Mouse (Mus musculus): ENCODE data around the gene Tipin. TPM values are rescaled to one million over a fixed set of nuclear protein-coding genes. Genes with fewer than 3 reads are reported as not detected.

Gene Tipin
- polyA plus RNA-seq (2016; fragmentation: Nextera tagmentation; extraction: Ambion mirVana), result 143 and 153 TPM in 2 replicates

- Histone ChIP-seq H3K4me2 (replicated peaks) (peak within 1 kb of the TSS; percentile 70), H3K9ac (peak within 1 kb of the TSS; percentile 91), H3K36me3 (no peaks in the 10 kb centered on the region), H3K4me1 (peaks cover 9% of the 10 kb centered on the region), H3K27me3 (no peaks in the 10 kb centered on the region), H3K4me3 (peak within 1 kb of the TSS; percentile 67), H3K9me3 (replicated peaks) (no peaks in the 10 kb centered on the region), H3K27ac (peak within 1 kb of the TSS; percentile 87)
- peak; percentile 93 for ATAC-seq (ENCODE audit: low FRiP score)
- 3% methylated on average over 46 of the region's 46 CpGs for WGBS
Observed at GRCm38 (mm10) chr9:64281105-64281780, at the start of gene Tipin. Gene Tipin (plus strand): TSS chr9:64281581.

DNA sequence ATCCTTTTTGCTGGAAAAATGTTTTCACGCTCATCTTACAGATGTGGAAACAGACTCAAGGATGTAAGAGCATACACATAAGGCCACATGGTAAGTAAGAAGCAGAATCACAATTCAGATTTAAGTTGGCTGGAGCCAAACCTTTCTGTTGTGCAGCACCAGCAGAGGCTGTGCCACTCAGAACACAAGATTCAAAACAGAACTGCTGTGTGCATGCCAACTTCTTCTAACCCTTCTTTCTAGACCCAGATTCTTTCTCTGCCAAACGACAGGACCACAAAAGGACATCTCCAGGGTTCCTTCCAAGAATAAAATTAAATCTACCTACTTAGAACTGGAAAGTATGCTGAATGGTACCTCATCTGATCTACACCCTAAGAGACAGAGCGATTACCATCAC is 49.7 kb upstream of the Tipin start:
- Histone ChIP-seq H3K27me3 (no peaks in the 10 kb centered on the region), H3K4me1 (peaks cover 38% of the 10 kb centered on the region), H3K27ac (peak overlapping the region; percentile 31; the same call in 1 of the 2 replicates), H3K9ac (no peak overlapping the region), H3K36me3 (no peaks in the 10 kb centered on the region), H3K4me3 (no peak overlapping the region), H3K4me2 (replicated peaks) (no peak overlapping the region), H3K9me3 (replicated peaks) (no peaks in the 10 kb centered on the region)
- WGBS, result 83% methylated on average over 3 of the region's 3 CpGs
- no peak for ATAC-seq (ENCODE audit: low FRiP score)

- Histone ChIP-seq H3K9ac (no peak overlapping the region), H3K27me3 (no peaks in the 10 kb centered on the region), H3K4me3 (no peak overlapping the region), H3K4me1 (peaks cover 38% of the 10 kb centered on the region), H3K9me3 (replicated peaks) (no peaks in the 10 kb centered on the region), H3K27ac (peak overlapping the region; percentile 31), H3K4me2 (replicated peaks) (no peak overlapping the region), H3K36me3 (no peaks in the 10 kb centered on the region)
- WGBS, result 61% methylated on average over 9 of the region's 9 CpGs
- ATAC-seq (ENCODE audit: low FRiP score), result no peak
Observed at GRCm38 (mm10) chr9:64232257-64232957, 49.0 kb upstream of the Tipin start.

- no peak overlapping the region for H3K9ac ChIP-seq
- 48% methylated on average over 5 of the region's 5 CpGs for WGBS
- no peaks in the 10 kb centered on the region for H3K36me3 ChIP-seq
- no peak overlapping the region for H3K4me3 ChIP-seq
- H3K9me3 ChIP-seq (replicated peaks), result no peaks in the 10 kb centered on the region
- H3K4me1 ChIP-seq, result peaks cover 38% of the 10 kb centered on the region
- peak overlapping the region; percentile 48; the same call in 1 of the 2 replicates for H3K27ac ChIP-seq
- H3K4me2 ChIP-seq (replicated peaks), result no peak overlapping the region
- H3K27me3 ChIP-seq, result no peaks in the 10 kb centered on the region
- no peak for ATAC-seq (ENCODE audit: low FRiP score)
Observed at GRCm38 (mm10) chr9:64233656-64234055, 47.7 kb upstream of the Tipin start.

GRCm38 (mm10) chr9:64234768-64235435 is 46.5 kb upstream of the Tipin start, which contains the start of gene Uchl4:
Gene Uchl4 (plus strand): TSS chr9:64235201.
- Histone ChIP-seq H3K9ac (no peak within 1 kb of the TSS), H3K27me3 (no peaks in the 10 kb centered on the region), H3K4me2 (replicated peaks) (no peak within 1 kb of the TSS), H3K4me1 (peaks cover 27% of the 10 kb centered on the region), H3K27ac (peak within 1 kb of the TSS; percentile 48), H3K4me3 (no peak within 1 kb of the TSS), H3K9me3 (replicated peaks) (no peaks in the 10 kb centered on the region), H3K36me3 (no peaks in the 10 kb centered on the region)
- no peak for ATAC-seq (ENCODE audit: low FRiP score)
- 94% methylated on average over 8 of the region's 8 CpGs for WGBS

DNA sequence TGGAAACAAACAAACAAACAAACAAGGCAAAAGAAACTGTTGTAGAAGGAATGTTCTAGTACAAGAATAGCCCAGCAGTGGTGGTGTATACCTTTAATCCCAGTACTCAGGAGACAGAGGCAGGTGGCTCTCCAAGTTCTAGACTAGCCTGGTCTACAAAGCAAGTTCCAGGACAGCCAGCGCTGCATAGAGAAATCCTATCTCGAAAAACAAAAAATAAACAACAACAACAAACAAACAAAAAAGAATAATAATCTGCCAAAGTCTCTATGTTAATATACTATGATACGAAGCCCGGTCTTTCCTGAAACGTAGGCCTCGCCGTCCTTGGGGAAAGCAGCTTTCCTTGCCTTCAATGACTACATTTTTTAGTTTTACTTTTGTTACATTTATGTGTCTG is 45.3 kb upstream of the Tipin start:
- no peak overlapping the region for H3K27ac ChIP-seq
- whole genome bisulfite sequencing, result 94% methylated on average over 7 of the region's 7 CpGs
- no peaks in the 10 kb centered on the region for H3K9me3 ChIP-seq (replicated peaks)
- no peak overlapping the region for H3K4me3 ChIP-seq
- peaks cover 31% of the 10 kb centered on the region for H3K4me1 ChIP-seq
- no peak for ATAC-seq (ENCODE audit: low FRiP score)
- no peaks in the 10 kb centered on the region for H3K36me3 ChIP-seq
- H3K27me3 ChIP-seq, result no peaks in the 10 kb centered on the region
- H3K9ac ChIP-seq, result no peak overlapping the region
- H3K4me2 ChIP-seq (replicated peaks), result no peak overlapping the region

GRCm38 (mm10) chr9:64240116-64240515 is 41.3 kb upstream of the Tipin start:
- H3K4me1 ChIP-seq, result peaks cover 10% of the 10 kb centered on the region
- H3K27me3 ChIP-seq, result no peaks in the 10 kb centered on the region
- H3K9ac ChIP-seq, result no peak overlapping the region
- H3K9me3 ChIP-seq (replicated peaks), result no peaks in the 10 kb centered on the region
- H3K27ac ChIP-seq, result peak overlapping the region; percentile 32; the same call in 1 of the 2 replicates
- H3K4me2 ChIP-seq (replicated peaks), result peak overlapping the region; percentile 11; the same call in 1 of the 2 replicates
- H3K36me3 ChIP-seq, result 0 out of 2 replicates have a peak, but pooled peaks cover 3% of the 10 kb centered on the region
- no peak overlapping the region for H3K4me3 ChIP-seq
- WGBS, result 49% methylated on average over 2 of the region's 2 CpGs
- no peak for ATAC-seq (ENCODE audit: low FRiP score)

DNA sequence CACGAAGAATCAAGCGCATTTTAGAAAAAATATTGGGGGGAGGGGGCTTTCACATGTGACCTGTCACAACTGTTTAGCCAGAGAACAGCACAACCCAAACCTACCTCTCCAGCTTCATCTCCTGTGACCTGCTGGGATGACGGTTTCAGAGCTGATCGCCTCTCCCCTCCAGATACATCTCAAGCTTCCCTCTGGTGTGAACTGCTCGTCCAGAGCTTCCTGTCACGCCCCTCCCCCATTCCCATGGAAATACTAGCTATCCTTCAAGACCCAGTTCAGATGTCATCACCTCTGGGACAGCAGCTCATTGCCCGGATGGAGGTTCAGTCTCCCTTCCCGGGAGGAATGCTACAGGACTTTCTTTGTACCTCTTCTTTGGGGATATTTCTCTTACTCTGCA is 40.7 kb upstream of the Tipin start:
- H3K27ac ChIP-seq, result peak overlapping the region; percentile 32; the same call in 1 of the 2 replicates
- no peak overlapping the region for H3K9ac ChIP-seq
- WGBS, result 54% methylated on average over 8 of the region's 8 CpGs

GRCm38 (mm10) chr9:64242381-64242831 is 39.0 kb upstream of the Tipin start:
- no peak overlapping the region for H3K27ac ChIP-seq
- WGBS, result 67% methylated on average over 6 of the region's 6 CpGs
- H3K4me1 ChIP-seq, result peaks cover 10% of the 10 kb centered on the region
- no peak overlapping the region for H3K9ac ChIP-seq
- H3K36me3 ChIP-seq, result 0 out of 2 replicates have a peak, but pooled peaks cover 4% of the 10 kb centered on the region
- H3K4me3 ChIP-seq, result no peak overlapping the region
- H3K27me3 ChIP-seq, result no peaks in the 10 kb centered on the region
- H3K9me3 ChIP-seq (replicated peaks), result no peaks in the 10 kb centered on the region
- no peak for ATAC-seq (ENCODE audit: low FRiP score)
- H3K4me2 ChIP-seq (replicated peaks), result no peak overlapping the region

More for the DNA sequence above, 40.7 kb upstream of the Tipin start:
- Histone ChIP-seq H3K4me2 (replicated peaks) (peak overlapping the region; percentile 11; the same call in 1 of the 2 replicates), H3K9me3 (replicated peaks) (no peaks in the 10 kb centered on the region), H3K36me3 (0 out of 2 replicates have a peak, but pooled peaks cover 4% of the 10 kb centered on the region), H3K27me3 (no peaks in the 10 kb centered on the region), H3K4me3 (no peak overlapping the region), H3K4me1 (peaks cover 10% of the 10 kb centered on the region)
- no peak for ATAC-seq (ENCODE audit: low FRiP score)

DNA sequence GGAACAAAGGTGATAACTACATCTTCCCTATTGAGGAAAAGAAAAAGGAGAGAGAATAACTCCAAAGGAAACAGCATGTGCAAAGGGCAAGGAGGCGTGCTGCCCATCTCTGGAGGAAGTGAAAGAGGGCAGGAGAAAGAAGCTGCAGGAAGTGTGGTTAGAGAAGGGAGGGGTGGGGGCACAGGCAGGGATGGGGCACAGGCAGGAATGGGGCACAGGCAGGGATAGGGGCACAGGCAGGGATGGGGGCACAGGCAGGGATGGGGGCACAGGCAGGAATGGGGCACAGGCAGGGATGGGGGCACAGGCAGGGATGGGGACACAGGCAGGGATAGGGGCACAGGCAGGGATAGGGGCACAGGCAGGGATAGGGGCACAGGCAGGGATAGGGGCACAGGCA is 32.0 kb upstream of the Tipin start:
- ATAC-seq (ENCODE audit: low FRiP score), result no peak
- 93% methylated on average over 1 of the region's 1 CpGs for WGBS

DNA sequence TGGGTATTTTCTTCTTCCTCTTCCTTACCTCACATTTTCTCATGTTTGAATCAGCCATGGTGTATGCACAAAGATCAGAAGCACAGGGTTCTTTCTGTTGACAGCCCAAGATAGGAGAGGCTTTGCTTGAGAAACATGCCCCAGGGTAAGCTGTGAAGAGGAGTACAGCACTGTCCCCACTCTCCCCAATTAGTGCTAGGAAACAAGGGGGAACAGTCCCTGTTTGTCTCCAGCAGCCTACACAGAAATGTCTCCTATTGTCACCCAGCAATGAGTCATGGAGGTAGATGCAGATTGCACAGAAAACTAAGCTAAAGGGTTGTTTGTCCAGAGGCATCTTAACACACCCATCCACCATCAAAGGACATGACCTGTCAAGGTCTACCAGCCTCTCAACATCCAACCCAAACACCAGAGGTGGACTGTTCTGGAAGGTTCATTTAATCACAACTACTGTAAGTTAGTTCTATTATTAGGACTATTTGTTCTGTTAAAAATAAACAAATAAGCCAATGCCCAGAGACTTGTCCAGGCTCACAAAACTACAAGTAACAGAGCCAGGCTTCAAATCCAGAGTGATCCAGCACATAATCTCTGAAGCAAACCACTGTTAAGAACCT is 31.2 kb upstream of the Tipin start:
- no peak for ATAC-seq (ENCODE audit: low FRiP score)

More for the DNA sequence above, 32.0 kb upstream of the Tipin start:
- H3K27ac ChIP-seq, result no peak overlapping the region
- peaks cover 16% of the 10 kb centered on the region for H3K4me1 ChIP-seq
- H3K9ac ChIP-seq, result no peak overlapping the region
- H3K36me3 ChIP-seq, result 0 out of 2 replicates have a peak, but pooled peaks cover 4% of the 10 kb centered on the region
- no peaks in the 10 kb centered on the region for H3K27me3 ChIP-seq
- H3K9me3 ChIP-seq (replicated peaks), result no peaks in the 10 kb centered on the region
- H3K4me3 ChIP-seq, result no peak overlapping the region
- H3K4me2 ChIP-seq (replicated peaks), result no peak overlapping the region

More for the DNA sequence above, 31.2 kb upstream of the Tipin start:
- Histone ChIP-seq H3K4me2 (replicated peaks) (no peak overlapping the region), H3K9ac (no peak overlapping the region), H3K27ac (no peak overlapping the region), H3K36me3 (no peaks in the 10 kb centered on the region), H3K4me3 (no peak overlapping the region), H3K9me3 (replicated peaks) (no peaks in the 10 kb centered on the region), H3K27me3 (no peaks in the 10 kb centered on the region), H3K4me1 (peaks cover 16% of the 10 kb centered on the region)

Measured in hindbrain, embryonic 12.5 days (tissue).